Mouse (Mus musculus): ENCODE results near the gene Fstl4.

DNA sequence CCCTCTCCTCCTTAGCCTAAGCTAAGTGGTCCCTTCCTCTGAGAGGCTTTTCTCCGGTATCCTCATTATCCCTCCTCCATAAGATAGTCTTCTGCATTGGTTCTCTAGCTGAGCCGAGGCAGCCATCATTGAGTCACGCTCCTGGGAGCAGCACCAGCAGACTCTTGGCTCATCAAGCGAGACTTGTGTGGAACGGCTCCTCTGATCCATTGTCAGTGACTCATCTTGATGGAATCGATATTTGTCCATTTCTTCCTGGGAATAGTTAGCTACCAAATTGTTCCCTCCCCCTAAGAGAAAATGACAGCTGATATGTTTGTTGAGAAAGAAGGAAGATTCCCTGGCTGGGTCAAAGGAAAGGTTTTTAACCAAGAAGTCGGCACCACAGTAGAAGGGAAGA lies 17.2 kb upstream of the Fstl4 start:
- TF ChIP-seq CTCF (conservative IDR thresholded peaks at IDR 0.05; ENCODE audit: insufficient read depth, insufficient read length, low read depth, low read length) = no peak
- TF ChIP-seq POLR2A (IDR thresholded peaks at IDR 0.05; ENCODE audit: low read depth, low read length) = no peak

All from kidney, adult 2 months (tissue).